Mouse (Mus musculus) spleen, postnatal 10 days (tissue): ENCODE data around the gene Aspa.
"Not testable (repeated sequence)": the region's sequence is repeated elsewhere in the genome, so short reads cannot be mapped to it uniquely, and the experiment has no call there.

Experiments
- DNase-seq, 2 experiments: peaks; one replicate each; pipeline ENCODE4 v3.0.0; 2021 to 2022; ENCODE audit warnings: low spot score in 2 of 2

Aspa gene

GRCm38 (mm10) chr11:73329442-73329841 is at the start of gene Aspa, which contains the start of the genes Gm49340 and Spata22:
Aspa (minus strand) TSS chr11:73329596.
Gm49340 (plus strand) TSS chr11:73329741.
Spata22 (plus strand) TSS chr11:73329741.
- no peak for DNase-seq

GRCm38 (mm10) chr11:73370946-73371345 is 41.5 kb upstream of the Aspa start, which contains the start of gene Olfr376:
Olfr376 (plus strand) TSS chr11:73371246.
- no peak for DNase-seq

- no peak for DNase-seq
These were observed 21.1 kb upstream of the Aspa start, which contains the start of gene Olfr20 for GRCm38 (mm10) chr11:73350483-73350882. Olfr20 (plus strand) TSS chr11:73350783.

- DNase-seq = no peak
These were observed 7.5 kb upstream of the Aspa start for GRCm38 (mm10) chr11:73336919-73337318.

GRCm38 (mm10) chr11:73333357-73333756 is 4.0 kb upstream of the Aspa start:
- no peak for DNase-seq

- no peak for DNase-seq
These were observed 2.0 kb downstream of the Aspa start for GRCm38 (mm10) chr11:73327361-73327760.

- no peak for DNase-seq
These were observed 2.9 kb downstream of the Aspa start for GRCm38 (mm10) chr11:73326485-73326886.

- no peak for DNase-seq
These were observed 5.2 kb downstream of the Aspa start for GRCm38 (mm10) chr11:73323906-73324830.

GRCm38 (mm10) chr11:73321064-73321463 is 8.3 kb downstream of the Aspa start:
- DNase-seq = not testable (repeated sequence)

GRCm38 (mm10) chr11:73318581-73318980 is 10.8 kb downstream of the Aspa start:
- DNase-seq = not testable (repeated sequence)

- no peak for DNase-seq
These were observed 13.4 kb downstream of the Aspa start for GRCm38 (mm10) chr11:73315961-73316360.

GRCm38 (mm10) chr11:73303123-73303522 is 26.3 kb downstream of the Aspa start:
- DNase-seq = no peak

GRCm38 (mm10) chr11:73289621-73290020 is 39.8 kb downstream of the Aspa start:
- DNase-seq = no peak

- no peak for DNase-seq
These were observed 45.0 kb downstream of the Aspa start for GRCm38 (mm10) chr11:73284351-73284750.

GRCm38 (mm10) chr11:73283926-73284325 is 45.5 kb downstream of the Aspa start:
- DNase-seq = no peak

GRCm38 (mm10) chr11:73283369-73283768 is 46.0 kb downstream of the Aspa start:
- no peak for DNase-seq

GRCm38 (mm10) chr11:73281528-73282027 is 47.8 kb downstream of the Aspa start:
- peak in 1 of 2 experiments; percentile 28 for DNase-seq

GRCm38 (mm10) chr11:73280710-73281109 is 48.7 kb downstream of the Aspa start:
- no peak for DNase-seq

GRCm38 (mm10) chr11:73274821-73275220 is 54.6 kb downstream of the Aspa start:
- no peak for DNase-seq

GRCm38 (mm10) chr11:73267267-73267666 is 62.1 kb downstream of the Aspa start, which contains the start of gene Trpv3:
Trpv3 (plus strand) TSS chr11:73267388.
- DNase-seq = no peak

GRCm38 (mm10) chr11:73261385-73261784 is 68.0 kb downstream of the Aspa start:
- no peak for DNase-seq

GRCm38 (mm10) chr11:73260457-73260856 is 68.9 kb downstream of the Aspa start:
- DNase-seq = no peak

- no peak for DNase-seq
These were observed 70.7 kb downstream of the Aspa start for GRCm38 (mm10) chr11:73258664-73259063.
